Mouse (Mus musculus): ENCODE data around the gene Ptpre. TPM values are rescaled to one million over a fixed set of nuclear protein-coding genes. Genes with fewer than 3 reads are reported as not detected.
A peak's percentile ranks its signal among the peaks of the same experiment; 100 is the strongest.

Ptpre gene
- polyA plus RNA-seq, 1 experiment from 2014 or later: 8.8 TPM

GRCm38 (mm10) chr7:135639361-135639760 lies 102.1 kb downstream of the Ptpre start:
- CTCF ChIA-PET: no interaction called here
- no peak for TF ChIP-seq CTCF (IDR thresholded peaks at IDR 0.05)
- in situ Hi-C loops (cut with MboI; ENCODE audit: low pct_unique_long_range_greater_than_20kb): no loop called here
- DNase-seq (ENCODE audit: low read depth, low spot score): no peak
- POLR2A ChIA-PET: no interaction called here
- ATAC-seq: no peak
- no peaks in the 10 kb centered on the region for H3K27me3 ChIP-seq

DNA sequence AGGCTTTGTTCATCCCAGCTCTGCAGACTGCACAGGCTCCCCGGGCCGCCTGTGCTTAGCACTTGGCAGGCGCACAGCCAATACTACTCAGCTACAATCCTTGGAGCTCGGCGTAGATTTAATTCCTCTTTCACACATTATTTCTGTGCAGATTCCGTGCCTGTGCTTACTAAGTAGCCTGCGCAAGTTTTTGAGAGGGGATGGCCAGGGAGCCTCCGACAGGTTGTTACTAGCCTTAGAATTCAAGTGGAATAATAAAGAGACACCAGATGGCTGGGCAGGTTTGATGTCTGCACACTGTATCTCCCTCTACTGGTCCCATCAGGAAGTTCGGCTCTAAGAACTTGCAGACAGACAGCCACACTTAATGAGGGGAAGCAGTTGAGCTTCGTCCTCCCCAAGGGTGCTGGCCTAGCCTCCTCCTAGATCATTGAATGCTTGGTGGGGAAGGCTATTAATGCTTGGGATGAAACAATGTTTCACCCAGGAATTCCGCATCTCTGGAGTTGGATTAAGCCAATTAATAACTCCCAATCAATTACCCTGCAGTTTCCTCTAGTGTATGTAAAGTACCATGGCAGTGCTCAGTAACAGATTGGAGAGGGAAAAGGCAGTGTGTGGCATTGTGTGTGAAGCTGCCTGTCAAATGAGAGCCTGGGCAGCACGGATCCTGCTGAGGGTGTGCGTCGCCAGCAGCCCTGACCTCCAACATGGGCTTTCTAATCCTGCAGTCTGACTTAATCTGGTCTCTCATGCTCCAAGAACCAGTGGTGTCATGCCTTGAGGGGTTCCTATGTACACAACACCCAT lies 104.6 kb downstream of the Ptpre start:
- DNase-seq (ENCODE audit: low read depth, low spot score) (no peak), ATAC-seq (no peak)
- in situ Hi-C loops (cut with MboI; ENCODE audit: low pct_unique_long_range_greater_than_20kb): no loop called here
- POLR2A ChIA-PET: no interaction called here
- CTCF ChIA-PET: interaction anchor here (0.6 to 2.9 kb wide), 7 partner anchors 10 to 104 kb away, joined by 3 to 8 read pairs (median 3); partner anchors contain the start of gene Ptpre
- H3K27me3 ChIP-seq: no peaks in the 10 kb centered on the region
- peak; percentile 69 for TF ChIP-seq CTCF (IDR thresholded peaks at IDR 0.05)

DNA sequence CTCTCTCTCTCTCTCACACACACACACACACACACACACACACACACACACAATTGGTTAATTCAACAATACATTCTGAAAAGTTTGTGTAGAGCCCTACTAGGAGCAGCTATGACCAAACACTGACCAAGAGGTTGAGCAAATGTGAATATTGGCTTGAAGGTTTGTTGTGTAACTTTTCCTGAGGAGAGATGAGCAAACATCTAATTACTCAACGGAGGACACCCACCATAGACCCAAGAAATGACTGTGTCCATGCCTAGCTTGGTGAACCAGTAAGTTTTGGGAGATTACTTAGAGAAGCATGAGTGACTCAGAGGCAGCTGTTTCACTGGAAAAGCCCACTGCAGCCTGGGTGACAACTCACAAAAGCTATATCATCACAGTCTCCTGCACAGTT lies 107.2 kb downstream of the Ptpre start:
- CTCF ChIA-PET: interaction anchor here (1.2 to 1.3 kb wide), 3 partner anchors 11 to 91 kb away, joined by 4 to 5 read pairs (median 4); no protein-coding TSS in a partner anchor
- in situ Hi-C loops (cut with MboI; ENCODE audit: low pct_unique_long_range_greater_than_20kb): no loop called here
- ATAC-seq: no peak
- no peaks in the 10 kb centered on the region for H3K27me3 ChIP-seq
- TF ChIP-seq CTCF (IDR thresholded peaks at IDR 0.05): no peak
- DNase-seq (ENCODE audit: low read depth, low spot score): no peak
- POLR2A ChIA-PET: interaction anchor here (0.7 kb wide), 1 partner anchor 145 kb away, joined by 3 read pairs; no protein-coding TSS in a partner anchor

DNA sequence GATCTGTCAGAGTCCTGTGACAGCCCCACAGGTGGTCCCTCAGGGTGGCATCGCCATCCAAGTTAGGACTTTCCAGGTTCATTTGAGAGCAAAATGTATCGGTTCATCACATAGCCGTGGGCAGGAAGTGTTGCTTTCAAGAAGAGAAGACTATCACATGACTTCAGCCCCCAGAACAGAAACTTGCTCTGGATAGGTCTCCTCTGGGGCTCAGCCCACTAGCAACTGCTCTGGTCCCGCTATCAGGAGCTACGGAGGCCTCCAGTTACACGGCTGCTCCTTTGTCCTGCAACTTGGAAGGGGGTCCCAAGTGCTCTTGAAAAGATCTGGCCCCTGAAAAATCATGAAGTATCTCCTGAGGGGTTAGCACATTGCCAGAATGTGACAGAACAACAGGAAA lies 109.7 kb downstream of the Ptpre start:
- POLR2A ChIA-PET: no interaction called here
- ATAC-seq: no peak

GRCm38 (mm10) chr7:135648821-135649220 lies 111.5 kb downstream of the Ptpre start:
- in situ Hi-C loops (cut with MboI; ENCODE audit: low pct_unique_long_range_greater_than_20kb): no loop called here
- no peak for DNase-seq (ENCODE audit: low read depth, low spot score)
- no peaks in the 10 kb centered on the region for H3K27me3 ChIP-seq
- no peak for ATAC-seq
- POLR2A ChIA-PET: no interaction called here
- CTCF ChIA-PET: no interaction called here
- TF ChIP-seq CTCF (IDR thresholded peaks at IDR 0.05): no peak

More for the DNA sequence above, 109.7 kb downstream of the Ptpre start:
- no peaks in the 10 kb centered on the region for H3K27me3 ChIP-seq
- no peak for TF ChIP-seq CTCF (IDR thresholded peaks at IDR 0.05)
- in situ Hi-C loops (cut with MboI; ENCODE audit: low pct_unique_long_range_greater_than_20kb): no loop called here
- DNase-seq (ENCODE audit: low read depth, low spot score): no peak
- CTCF ChIA-PET: no interaction called here

DNA sequence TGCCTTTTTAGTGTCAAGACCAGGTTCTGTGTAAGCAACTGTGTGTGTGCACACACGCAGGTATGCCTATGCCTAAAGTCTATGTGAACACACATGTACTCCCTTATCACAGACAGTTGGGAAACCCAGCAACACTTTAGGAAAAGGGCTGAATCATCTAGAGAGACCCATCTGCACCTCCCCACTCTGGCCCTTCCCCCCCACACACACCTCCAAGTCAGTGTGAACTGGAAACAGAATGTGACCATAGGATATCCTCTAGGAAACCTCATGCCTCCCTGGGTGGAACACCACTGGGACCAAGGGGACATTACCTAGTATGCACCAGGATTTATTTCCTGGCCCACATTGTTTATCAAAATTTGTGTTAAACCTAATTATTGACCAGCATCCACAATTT lies 112.0 kb downstream of the Ptpre start:
- H3K27me3 ChIP-seq: no peaks in the 10 kb centered on the region
- ATAC-seq (no peak), DNase-seq (ENCODE audit: low read depth, low spot score) (no peak)
- in situ Hi-C loops (cut with MboI; ENCODE audit: low pct_unique_long_range_greater_than_20kb): no loop called here
- POLR2A ChIA-PET: no interaction called here
- CTCF ChIA-PET: no interaction called here
- TF ChIP-seq CTCF (IDR thresholded peaks at IDR 0.05): no peak

- POLR2A ChIA-PET: no interaction called here
- no peaks in the 10 kb centered on the region for H3K27me3 ChIP-seq
- CTCF ChIA-PET: no interaction called here
- no peak for TF ChIP-seq CTCF (IDR thresholded peaks at IDR 0.05)
- in situ Hi-C loops (cut with MboI; ENCODE audit: low pct_unique_long_range_greater_than_20kb): no loop called here
- DNase-seq (ENCODE audit: low read depth, low spot score): no peak
- no peak for ATAC-seq
Observed at GRCm38 (mm10) chr7:135650061-135650460, 112.8 kb downstream of the Ptpre start.

GRCm38 (mm10) chr7:135651831-135652511 lies 114.7 kb downstream of the Ptpre start:
- DNase-seq (ENCODE audit: low read depth, low spot score) (no peak), ATAC-seq (no peak)

DNA sequence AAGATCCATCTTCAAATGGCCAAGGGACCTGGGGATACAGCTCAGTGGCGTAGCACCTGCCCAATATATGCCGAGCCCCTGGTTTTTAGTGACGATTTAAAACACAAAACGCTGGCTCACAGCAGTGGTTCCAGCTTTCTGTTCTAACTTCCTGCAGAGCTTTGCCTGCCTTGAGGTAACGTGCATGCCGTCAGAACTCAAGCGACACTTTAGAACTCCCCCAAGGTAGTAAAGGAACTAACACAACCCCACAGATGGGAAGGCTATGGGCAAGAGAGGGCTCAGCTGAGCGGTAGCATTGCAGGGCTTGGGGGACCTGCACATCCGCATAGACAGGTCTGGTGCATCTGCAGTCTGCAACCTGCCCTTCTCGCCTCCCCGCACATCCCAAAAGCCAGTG lies 115.5 kb downstream of the Ptpre start:
- CTCF ChIA-PET: interaction anchor here (1.3 to 1.9 kb wide), 2 partner anchors 11 to 21 kb away, joined by 4 read pairs; no protein-coding TSS in a partner anchor
- in situ Hi-C loops (cut with MboI; ENCODE audit: low pct_unique_long_range_greater_than_20kb): no loop called here
- DNase-seq (ENCODE audit: low read depth, low spot score) (no peak), ATAC-seq (no peak)
- POLR2A ChIA-PET: no interaction called here
- TF ChIP-seq CTCF (IDR thresholded peaks at IDR 0.05): no peak
- no peaks in the 10 kb centered on the region for H3K27me3 ChIP-seq

More at GRCm38 (mm10) chr7:135651831-135652511, 114.7 kb downstream of the Ptpre start:
- TF ChIP-seq CTCF (IDR thresholded peaks at IDR 0.05): no peak
- no peaks in the 10 kb centered on the region for H3K27me3 ChIP-seq
- in situ Hi-C loops (cut with MboI; ENCODE audit: low pct_unique_long_range_greater_than_20kb): no loop called here
- ChIA-PET CTCF (interaction anchor here (1.3 to 1.9 kb wide), 4 partner anchors 10 to 115 kb away, joined by 3 to 4 read pairs (median 4); partner anchors contain the start of gene Ptpre), POLR2A (interaction anchor here (0.7 kb wide), 1 partner anchor 75 kb away, joined by 6 read pairs; no protein-coding TSS in a partner anchor)

DNA sequence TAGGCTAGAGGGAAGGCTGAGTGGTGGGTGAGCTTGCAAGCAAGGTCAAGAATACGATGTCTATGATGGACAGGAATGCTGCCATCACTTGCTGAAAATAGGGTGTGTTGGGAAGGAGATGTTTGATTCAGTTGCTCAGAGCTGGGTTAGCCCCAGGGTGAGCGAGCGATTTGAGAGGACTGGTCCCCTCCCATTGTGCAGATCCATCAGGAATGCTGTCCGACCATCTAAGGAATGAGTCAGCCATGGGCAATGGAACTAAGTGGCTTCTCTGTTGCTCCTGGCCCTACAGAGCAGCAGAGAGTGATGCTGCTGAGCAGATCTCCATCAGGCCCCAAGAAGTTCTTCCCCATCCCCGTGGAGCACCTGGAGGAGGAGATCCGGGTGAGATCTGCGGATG lies 116.3 kb downstream of the Ptpre start:
- in situ Hi-C loops (cut with MboI; ENCODE audit: low pct_unique_long_range_greater_than_20kb): no loop called here
- ChIA-PET POLR2A (no interaction called here), CTCF (interaction anchor here (1.9 kb wide), 1 partner anchor 22 kb away, joined by 4 read pairs; no protein-coding TSS in a partner anchor)
- no peak for ATAC-seq
- no peak for DNase-seq (ENCODE audit: low read depth, low spot score)
- no peak for TF ChIP-seq CTCF (IDR thresholded peaks at IDR 0.05)
- H3K27me3 ChIP-seq: no peaks in the 10 kb centered on the region

- TF ChIP-seq CTCF (IDR thresholded peaks at IDR 0.05): no peak
- H3K27me3 ChIP-seq: no peaks in the 10 kb centered on the region
- CTCF ChIA-PET: interaction anchor here (1.7 kb wide), 1 partner anchor 10 kb away, joined by 5 read pairs; no protein-coding TSS in a partner anchor
- no peak for ATAC-seq
- no peak for DNase-seq (ENCODE audit: low read depth, low spot score)
- in situ Hi-C loops (cut with MboI; ENCODE audit: low pct_unique_long_range_greater_than_20kb): no loop called here
- POLR2A ChIA-PET: no interaction called here
Observed at GRCm38 (mm10) chr7:135654288-135654687, 117.0 kb downstream of the Ptpre start.

Measured in Patski (cell line).